Mouse (Mus musculus) small intestine, adult 2 months (tissue): Measurements from ENCODE around the gene Sardh.

Source experiments
- CTCF ChIP-seq: fragments of 200-500 bp; IDR thresholded peaks from 2 replicates; pipeline ENCODE4 v1.5.1; 2012; ENCODE audit warnings: low read depth, mild to moderate bottlenecking, control low read depth, inconsistent platforms, low read length, moderate library complexity, mixed read lengths; ENCODE audit not compliant: insufficient replicate concordance, insufficient read length; ENCODE audit errors: extremely low read depth
- POLR2A ChIP-seq: fragments of 200-500 bp; IDR thresholded peaks from 2 replicates; pipeline ENCODE4 v1.6.1; 2012; ENCODE audit warnings: low read depth, mild to moderate bottlenecking, control low read depth, inconsistent platforms, low read length, moderate library complexity

DNA sequence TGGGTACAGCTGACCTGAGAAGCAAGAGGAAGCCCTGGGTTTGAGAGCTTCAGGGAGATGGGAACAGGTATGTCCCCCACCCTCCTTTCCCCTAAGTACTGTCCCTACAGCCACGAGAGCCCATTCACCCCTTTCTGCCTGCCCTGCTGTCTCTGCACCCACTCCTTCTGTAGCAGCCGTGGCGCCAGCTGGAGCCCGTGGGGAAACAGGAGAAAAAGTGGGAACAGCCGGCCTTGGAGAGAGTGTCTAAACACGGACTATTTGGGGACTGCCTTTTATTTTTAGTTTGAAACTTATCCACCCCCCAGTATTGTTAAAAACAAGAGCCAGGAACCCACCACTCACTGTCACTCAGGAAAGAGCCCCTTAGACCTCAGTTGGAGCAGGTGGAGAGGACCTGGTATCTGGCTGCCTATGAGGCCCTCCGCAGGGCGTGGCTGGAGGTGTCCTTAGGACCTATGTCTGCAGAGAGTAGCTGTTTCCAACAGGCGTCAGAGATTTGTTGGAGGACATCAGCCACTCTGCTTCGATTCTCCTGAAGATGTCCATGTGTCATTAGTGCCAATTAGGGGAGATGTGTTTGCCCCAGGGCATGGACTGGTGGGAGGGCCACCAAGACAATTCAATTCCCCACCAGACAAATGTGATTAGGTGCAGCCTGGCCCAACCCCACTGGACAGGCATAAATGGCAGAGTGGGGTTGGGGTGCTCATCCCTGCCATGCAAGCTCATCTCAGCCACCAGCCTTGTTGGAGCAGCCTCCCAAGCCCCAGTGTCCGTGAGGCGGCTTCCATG, 83.1 kb downstream of the Sardh start, which contains the start of gene Dbh:
- TF ChIP-seq POLR2A (no peak), CTCF (no peak)
